Mouse (Mus musculus): ENCODE measurements around the gene Cfap99. TPM values are rescaled to one million over a fixed set of nuclear protein-coding genes. Genes with fewer than 3 reads are reported as not detected.
A peak's percentile ranks its signal among the peaks of the same experiment; 100 is the strongest.

Cfap99 gene
- total RNA-seq, 2 experiments from 2014 or later = not detected

GRCm38 (mm10) chr5:34266065-34266464 is 22.3 kb upstream of the Cfap99 start:
- no peak overlapping the region for H3K4me3 ChIP-seq
- no peak for TF ChIP-seq CTCF (IDR thresholded peaks at IDR 0.05)
- H3K27ac ChIP-seq = no peak overlapping the region
- intact Hi-C loops (cut with DNase I) = no loop called here
- DNase-seq = no peak

- no peak for DNase-seq
Measured at GRCm38 (mm10) chr5:34269197-34269920, 19.0 kb upstream of the Cfap99 start.

GRCm38 (mm10) chr5:34269921-34270465 is 18.4 kb upstream of the Cfap99 start:
- no peak overlapping the region for H3K27ac ChIP-seq
- TF ChIP-seq CTCF (IDR thresholded peaks at IDR 0.05) = no peak
- intact Hi-C loops (cut with DNase I) = no loop called here
- no peak overlapping the region for H3K4me3 ChIP-seq
- DNase-seq = no peak

More at GRCm38 (mm10) chr5:34269197-34269920, 19.0 kb upstream of the Cfap99 start:
- intact Hi-C loops (cut with DNase I) = no loop called here
- no peak overlapping the region for H3K27ac ChIP-seq
- no peak overlapping the region for H3K4me3 ChIP-seq
- TF ChIP-seq CTCF (IDR thresholded peaks at IDR 0.05) = no peak

GRCm38 (mm10) chr5:34271743-34272142 is 16.7 kb upstream of the Cfap99 start:
- Histone ChIP-seq H3K4me3 (no peak overlapping the region), H3K27ac (no peak overlapping the region)
- DNase-seq = peak; percentile 38
- intact Hi-C loops (cut with DNase I) = no loop called here
- TF ChIP-seq CTCF (IDR thresholded peaks at IDR 0.05) = peak; percentile 57

- no peak overlapping the region for H3K27ac ChIP-seq
- intact Hi-C loops (cut with DNase I) = no loop called here
- no peak for TF ChIP-seq CTCF (IDR thresholded peaks at IDR 0.05)
- DNase-seq = no peak
- no peak overlapping the region for H3K4me3 ChIP-seq
Measured at GRCm38 (mm10) chr5:34273251-34273681, 15.1 kb upstream of the Cfap99 start.

- no peak for TF ChIP-seq CTCF (IDR thresholded peaks at IDR 0.05)
- intact Hi-C loops (cut with DNase I) = no loop called here
- no peak for DNase-seq
- Histone ChIP-seq H3K4me3 (no peak overlapping the region), H3K27ac (no peak overlapping the region)
Measured at GRCm38 (mm10) chr5:34274268-34274667, 14.1 kb upstream of the Cfap99 start.

GRCm38 (mm10) chr5:34274676-34275293 is 13.6 kb upstream of the Cfap99 start:
- intact Hi-C loops (cut with DNase I) = no loop called here

GRCm38 (mm10) chr5:34276191-34276590 is 12.2 kb upstream of the Cfap99 start:
- Histone ChIP-seq H3K4me3 (no peak overlapping the region), H3K27ac (no peak overlapping the region)
- no peak for TF ChIP-seq CTCF (IDR thresholded peaks at IDR 0.05)
- intact Hi-C loops (cut with DNase I) = no loop called here
- no peak for DNase-seq

More at GRCm38 (mm10) chr5:34274676-34275293, 13.6 kb upstream of the Cfap99 start:
- no peak for TF ChIP-seq CTCF (IDR thresholded peaks at IDR 0.05)
- Histone ChIP-seq H3K4me3 (no peak overlapping the region), H3K27ac (no peak overlapping the region)
- DNase-seq = no peak

GRCm38 (mm10) chr5:34276746-34277145 is 11.7 kb upstream of the Cfap99 start:
- intact Hi-C loops (cut with DNase I) = no loop called here
- TF ChIP-seq CTCF (IDR thresholded peaks at IDR 0.05) = no peak
- Histone ChIP-seq H3K27ac (no peak overlapping the region), H3K4me3 (no peak overlapping the region)
- DNase-seq = no peak

GRCm38 (mm10) chr5:34278058-34278457 is 10.3 kb upstream of the Cfap99 start:
- intact Hi-C loops (cut with DNase I) = no loop called here
- TF ChIP-seq CTCF (IDR thresholded peaks at IDR 0.05) = no peak
- no peak for DNase-seq
- H3K27ac ChIP-seq = no peak overlapping the region
- no peak overlapping the region for H3K4me3 ChIP-seq

- no peak for TF ChIP-seq CTCF (IDR thresholded peaks at IDR 0.05)
- Histone ChIP-seq H3K4me3 (no peak overlapping the region), H3K27ac (no peak overlapping the region)
- no peak for DNase-seq
- intact Hi-C loops (cut with DNase I) = no loop called here
Measured at GRCm38 (mm10) chr5:34279214-34279613, 9.2 kb upstream of the Cfap99 start.

GRCm38 (mm10) chr5:34280976-34281375 is 7.4 kb upstream of the Cfap99 start:
- Histone ChIP-seq H3K27ac (no peak overlapping the region), H3K4me3 (no peak overlapping the region)
- TF ChIP-seq CTCF (IDR thresholded peaks at IDR 0.05) = no peak
- intact Hi-C loops (cut with DNase I) = no loop called here
- DNase-seq = no peak

- DNase-seq = no peak
- Histone ChIP-seq H3K4me3 (no peak overlapping the region), H3K27ac (no peak overlapping the region)
- TF ChIP-seq CTCF (IDR thresholded peaks at IDR 0.05) = no peak
- intact Hi-C loops (cut with DNase I) = no loop called here
Measured at GRCm38 (mm10) chr5:34283355-34283754, 5.0 kb upstream of the Cfap99 start.
